19 mouse cellular contexts compared by ENCODE assay signal in the genomic region with DNA sequence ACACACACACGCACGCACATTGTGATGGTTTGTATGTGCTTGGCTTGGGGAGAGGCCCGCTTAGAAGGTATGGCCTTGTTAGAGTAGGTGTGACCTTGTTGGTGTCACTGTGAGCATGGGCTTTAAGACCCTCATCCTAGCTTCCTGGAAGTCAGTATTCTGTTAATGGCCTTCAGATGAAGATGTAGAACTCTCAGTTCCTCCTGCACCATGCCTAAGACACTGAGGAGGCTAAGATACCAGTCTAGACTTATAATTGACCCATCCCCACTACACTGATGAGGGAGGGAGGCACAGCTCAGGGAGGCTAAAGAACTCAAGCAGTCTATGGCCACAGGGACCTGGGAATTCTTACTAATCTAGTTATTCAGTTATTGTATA.
"Had no signal": no experiment of that assay in that cellular context is flagged by ENCODE, and none has a peak within 500 bp of the region (broad histone marks: within the 10 kb centered on the region; RNA-seq: fewer than 3 reads in every experiment).

No protein-coding gene starts in this region.

- H3K36me3 ChIP-seq: liver, embryonic 13.5 days; liver, embryonic 15.5 days; lung, embryonic 15.5 days; midbrain, embryonic 12.5 days; neural tube, embryonic 13.5 days; neural tube, embryonic 15.5 days had no signal

- H3K9me3 ChIP-seq: liver, embryonic 13.5 days; liver, embryonic 15.5 days; lung, embryonic 15.5 days; midbrain, embryonic 12.5 days; neural tube, embryonic 13.5 days; neural tube, embryonic 15.5 days had no signal

- H3K4me2 ChIP-seq: liver, embryonic 11.5 days; liver, embryonic 13.5 days; liver, embryonic 15.5 days; lung, embryonic 15.5 days; midbrain, embryonic 12.5 days; neural tube, embryonic 13.5 days; neural tube, embryonic 15.5 days had no signal

- H3K4me3 ChIP-seq: liver, embryonic 13.5 days; liver, embryonic 15.5 days; lung, embryonic 15.5 days; midbrain, embryonic 12.5 days; myocyte; neural tube, embryonic 13.5 days; neural tube, embryonic 15.5 days had no signal

- H3K9ac ChIP-seq: liver, embryonic 13.5 days; liver, embryonic 15.5 days; liver, postnatal 0 days; lung, embryonic 15.5 days; midbrain, embryonic 12.5 days; neural tube, embryonic 13.5 days; neural tube, embryonic 15.5 days had no signal

- DNase-seq: liver, embryonic 13.5 days; liver, postnatal 0 days; lung, adult 2 months; lung, postnatal 4 days; midbrain, embryonic 14.5 days; right cerebral cortex, postnatal 25 days; right cerebral cortex, postnatal 4 days; thymus, adult 18-20 months; thymus, postnatal 14 days; thymus, postnatal 36 days had no signal

- H3K27ac ChIP-seq: liver, embryonic 13.5 days; liver, embryonic 15.5 days; lung, embryonic 15.5 days; midbrain, embryonic 12.5 days; neural tube, embryonic 13.5 days; neural tube, embryonic 15.5 days had no signal

- H3K27me3 ChIP-seq: liver, embryonic 13.5 days; liver, embryonic 15.5 days; lung, embryonic 15.5 days; neural tube, embryonic 13.5 days had no signal

- ATAC-seq: liver, postnatal 0 days; lung, postnatal 0 days; midbrain, embryonic 16.5 days had no signal
